Mouse (Mus musculus) intestine, embryonic 15.5 days (tissue): ENCODE measurements around the gene Abhd14b. TPM values are rescaled to one million over a fixed set of nuclear protein-coding genes. Genes with fewer than 3 reads are reported as not detected.

Experiments used
- ATAC-seq: fragments of 200-750 bp; cut with Nextera tagmentation; 2 replicates; pipeline ENCODE4 v1.8.0; 2017; ENCODE audit warnings: moderate TSS enrichment, moderate library complexity
- H3K27ac ChIP-seq: fragments of 300-500 bp; sonication (generic); 2 replicates; pipeline ENCODE4 v1.5.1; 2015; ENCODE audit warnings: mild to moderate bottlenecking, inconsistent platforms
- H3K27me3 ChIP-seq: fragments of 300-500 bp; sonication (generic); replicated peaks from 2 replicates; pipeline ENCODE4 v1.6.1; 2015; ENCODE audit warnings: inconsistent platforms
- H3K36me3 ChIP-seq: fragments of 300-500 bp; sonication (generic); 2 replicates; pipeline ENCODE4 v1.6.1; 2015; ENCODE audit warnings: inconsistent platforms
- H3K4me1 ChIP-seq: fragments of 300-500 bp; sonication (generic); replicated peaks from 2 replicates; pipeline ENCODE4 v1.6.1; 2015; ENCODE audit warnings: inconsistent platforms
- H3K4me2 ChIP-seq: fragments of 300-500 bp; sonication (generic); replicated peaks from 2 replicates; pipeline ENCODE4 v1.6.1; 2015; ENCODE audit warnings: mild to moderate bottlenecking, inconsistent platforms
- H3K4me3 ChIP-seq: fragments of 300-500 bp; sonication (generic); replicated peaks from 2 replicates; pipeline ENCODE4 v1.5.1; 2015; ENCODE audit warnings: inconsistent platforms
- H3K9ac ChIP-seq: fragments of 300-500 bp; sonication (generic); 2 replicates; pipeline ENCODE4 v1.6.1; 2015; ENCODE audit warnings: inconsistent platforms
- H3K9me3 ChIP-seq: fragments of 300-500 bp; sonication (generic); 2 replicates; pipeline ENCODE4 v1.6.1; 2016; ENCODE audit warnings: inconsistent platforms
- WGBS: fragments of 180-500 bp; shearing (Covaris S2); methylation state at CpG from one replicate; pipeline ENCODE4 v1.1.7; 2015; 5-methylcytosine and 5-hydroxymethylcytosine counted together
- polyA plus RNA-seq: library from polyadenylated mRNA; unstranded; fragments of >200 nt; fragmentation: Nextera tagmentation; extraction: Ambion mirVana; gene quantifications from 2 replicates; pipeline ENCODE4 v1.2.1, GENCODE M21; 2015

The Abhd14b gene
- polyA plus RNA-seq = 25.4 and 31.8 TPM in 2 replicates

DNA sequence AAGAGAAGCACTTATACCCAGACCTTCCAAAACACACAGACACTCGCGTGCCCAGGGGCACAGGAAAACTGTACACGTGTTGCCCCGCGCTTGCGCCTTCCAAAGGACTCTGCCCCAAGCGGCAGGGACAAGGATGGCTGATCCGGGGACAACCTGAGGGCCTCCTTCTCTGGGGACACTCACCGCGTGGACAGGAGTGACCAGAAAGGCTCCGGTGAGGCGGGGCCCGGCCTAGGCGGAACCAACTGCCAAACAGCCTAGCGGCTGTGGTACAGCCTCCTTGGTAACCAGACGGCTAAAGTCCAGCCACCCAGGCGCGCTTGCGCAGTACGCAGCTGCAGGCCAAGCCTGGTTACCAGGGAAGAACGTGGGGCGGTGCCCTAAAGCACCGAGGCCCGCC, at the start of gene Abhd14b, which contains the start of gene Abhd14a:
TSS of gene Abhd14b (plus strand) at position 112 of the 400 bp plus-strand sequence.
TSS of gene Abhd14a (minus strand) at position 331 of the 400 bp plus-strand sequence.
- ATAC-seq = peak; percentile 90
- WGBS = under 1% methylated on average over 24 of the region's 24 CpGs
- Histone ChIP-seq H3K9ac (peak within 1 kb of the TSS; percentile 53), H3K4me3 (peak within 1 kb of the TSS; percentile 50), H3K27me3 (no peaks in the 10 kb centered on the region), H3K9me3 (no peaks in the 10 kb centered on the region), H3K4me2 (peak within 1 kb of the TSS; percentile 84), H3K4me1 (peaks cover 60% of the 10 kb centered on the region), H3K36me3 (no peaks in the 10 kb centered on the region), H3K27ac (peak within 1 kb of the TSS; percentile 49)

DNA sequence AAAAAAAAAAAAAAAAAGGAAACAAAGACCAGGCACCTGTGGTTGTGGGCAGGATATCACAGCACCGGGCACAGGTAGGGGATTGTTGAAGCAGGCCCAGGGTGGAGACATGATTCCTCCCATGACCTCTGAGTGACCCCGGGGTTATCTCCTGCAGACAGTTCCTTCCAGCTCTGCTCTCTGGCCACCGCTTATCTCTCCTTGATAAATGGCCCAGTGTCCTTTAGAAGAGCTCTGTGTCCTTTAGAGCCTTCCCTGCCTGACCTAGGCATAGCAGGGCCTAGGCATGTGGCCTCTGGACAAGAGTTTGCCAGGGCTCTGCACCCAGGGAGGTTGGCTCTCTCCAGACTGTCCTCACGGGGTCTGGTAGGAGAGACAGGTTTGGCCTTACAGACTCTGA, 49.5 kb upstream of the Abhd14b start:
- H3K9ac ChIP-seq = no peak overlapping the region
- H3K4me3 ChIP-seq = no peak overlapping the region
- H3K36me3 ChIP-seq = no peaks in the 10 kb centered on the region
- H3K9me3 ChIP-seq = no peaks in the 10 kb centered on the region
- no peak overlapping the region for H3K4me2 ChIP-seq
- H3K27ac ChIP-seq = no peak overlapping the region
- no peaks in the 10 kb centered on the region for H3K27me3 ChIP-seq
- 44% methylated on average over 4 of the region's 4 CpGs for WGBS
- H3K4me1 ChIP-seq = peaks cover 16% of the 10 kb centered on the region
- no peak for ATAC-seq

DNA sequence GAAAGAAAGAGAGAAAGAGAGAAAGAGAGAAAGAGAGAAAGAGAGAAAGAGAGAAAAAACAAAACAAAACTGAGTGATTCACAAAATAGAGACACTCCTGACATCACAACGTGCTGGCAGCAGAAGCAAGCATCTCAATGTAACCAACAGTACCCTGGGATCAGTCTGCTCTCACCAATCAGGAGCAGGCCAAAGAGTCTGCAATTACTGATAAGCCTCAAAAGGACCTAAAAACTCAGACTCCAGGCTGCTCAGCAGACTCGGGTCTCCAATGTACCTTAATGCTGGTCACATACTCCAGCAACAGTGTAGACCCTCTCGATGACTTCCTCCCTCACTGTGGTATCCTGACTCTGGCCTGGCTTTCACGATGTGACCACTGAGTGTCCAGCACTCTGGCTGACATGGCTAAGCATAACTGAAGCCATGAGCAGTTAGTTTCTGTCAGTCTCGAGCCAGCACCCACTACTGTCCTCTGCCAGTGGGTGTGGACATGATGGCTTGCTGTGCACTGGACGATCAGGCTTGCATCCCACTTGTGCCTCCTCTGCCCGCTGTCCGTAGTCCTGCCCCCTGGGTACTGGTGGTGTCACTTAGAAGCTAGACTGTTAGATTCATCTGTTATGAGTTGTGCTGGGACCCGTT, 48.5 kb upstream of the Abhd14b start:
- H3K4me2 ChIP-seq = no peak overlapping the region
- peak; percentile 37; the same call in 1 of the 2 replicates for ATAC-seq
- WGBS = 62% methylated on average over 9 of the region's 9 CpGs
- H3K4me3 ChIP-seq = no peak overlapping the region
- H3K9ac ChIP-seq = no peak overlapping the region
- no peaks in the 10 kb centered on the region for H3K9me3 ChIP-seq
- H3K4me1 ChIP-seq = peaks cover 14% of the 10 kb centered on the region; the same call in 1 of the 2 replicates
- H3K27ac ChIP-seq = no peak overlapping the region
- no peaks in the 10 kb centered on the region for H3K36me3 ChIP-seq
- H3K27me3 ChIP-seq = no peaks in the 10 kb centered on the region

DNA sequence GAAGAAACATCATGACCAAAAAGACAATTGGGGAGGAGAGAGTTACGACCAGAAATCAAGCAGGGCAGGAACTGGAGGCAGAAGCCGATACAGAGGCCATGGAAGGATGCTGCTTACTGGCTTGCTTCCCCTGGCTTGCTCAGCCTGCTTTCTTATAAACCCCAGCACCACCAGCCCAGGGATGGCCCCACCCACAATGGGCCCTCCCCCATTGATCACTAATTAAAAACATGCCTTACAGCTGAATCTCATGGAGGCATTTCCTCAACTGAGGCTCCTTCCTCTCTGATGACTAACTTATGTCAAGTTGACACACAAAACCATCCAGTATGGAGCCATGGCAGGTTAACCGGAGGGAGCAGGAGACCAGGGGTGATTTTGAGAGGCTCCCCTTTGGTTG, 47.5 kb upstream of the Abhd14b start:
- Histone ChIP-seq H3K4me2 (no peak overlapping the region), H3K4me3 (no peak overlapping the region), H3K27me3 (no peaks in the 10 kb centered on the region), H3K9ac (no peak overlapping the region), H3K9me3 (no peaks in the 10 kb centered on the region), H3K27ac (no peak overlapping the region), H3K36me3 (no peaks in the 10 kb centered on the region), H3K4me1 (peaks cover 10% of the 10 kb centered on the region; the same call in 1 of the 2 replicates)
- ATAC-seq = no peak
- 80% methylated on average over 3 of the region's 3 CpGs for WGBS

DNA sequence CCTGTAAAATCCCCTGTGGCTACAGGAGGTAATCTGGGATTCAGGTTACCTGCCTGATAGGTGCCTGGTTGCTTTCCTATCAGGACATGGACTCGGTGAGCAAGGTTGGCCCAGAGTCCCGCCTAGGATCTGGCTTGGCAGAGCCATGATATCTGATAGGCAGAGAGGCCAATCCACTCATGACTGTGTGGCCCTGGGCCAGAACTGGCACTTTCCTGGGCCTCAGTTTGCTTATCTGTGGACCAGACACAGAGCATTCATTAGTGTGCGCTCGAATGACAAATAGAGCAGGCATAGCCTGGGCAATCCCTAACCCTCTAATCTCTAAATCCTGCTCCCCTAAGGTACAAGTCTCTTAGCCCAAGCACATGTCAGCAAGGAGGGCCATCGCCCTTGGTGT, 45.1 kb upstream of the Abhd14b start:
- ATAC-seq = no peak
- WGBS = 75% methylated on average over 5 of the region's 5 CpGs
- H3K27ac ChIP-seq = no peak overlapping the region
- H3K4me1 ChIP-seq = 0 out of 2 replicates have a peak, but pooled peaks cover 12% of the 10 kb centered on the region
- H3K9ac ChIP-seq = no peak overlapping the region
- H3K9me3 ChIP-seq = no peaks in the 10 kb centered on the region
- no peak overlapping the region for H3K4me2 ChIP-seq
- no peaks in the 10 kb centered on the region for H3K36me3 ChIP-seq
- H3K27me3 ChIP-seq = no peaks in the 10 kb centered on the region
- no peak overlapping the region for H3K4me3 ChIP-seq

DNA sequence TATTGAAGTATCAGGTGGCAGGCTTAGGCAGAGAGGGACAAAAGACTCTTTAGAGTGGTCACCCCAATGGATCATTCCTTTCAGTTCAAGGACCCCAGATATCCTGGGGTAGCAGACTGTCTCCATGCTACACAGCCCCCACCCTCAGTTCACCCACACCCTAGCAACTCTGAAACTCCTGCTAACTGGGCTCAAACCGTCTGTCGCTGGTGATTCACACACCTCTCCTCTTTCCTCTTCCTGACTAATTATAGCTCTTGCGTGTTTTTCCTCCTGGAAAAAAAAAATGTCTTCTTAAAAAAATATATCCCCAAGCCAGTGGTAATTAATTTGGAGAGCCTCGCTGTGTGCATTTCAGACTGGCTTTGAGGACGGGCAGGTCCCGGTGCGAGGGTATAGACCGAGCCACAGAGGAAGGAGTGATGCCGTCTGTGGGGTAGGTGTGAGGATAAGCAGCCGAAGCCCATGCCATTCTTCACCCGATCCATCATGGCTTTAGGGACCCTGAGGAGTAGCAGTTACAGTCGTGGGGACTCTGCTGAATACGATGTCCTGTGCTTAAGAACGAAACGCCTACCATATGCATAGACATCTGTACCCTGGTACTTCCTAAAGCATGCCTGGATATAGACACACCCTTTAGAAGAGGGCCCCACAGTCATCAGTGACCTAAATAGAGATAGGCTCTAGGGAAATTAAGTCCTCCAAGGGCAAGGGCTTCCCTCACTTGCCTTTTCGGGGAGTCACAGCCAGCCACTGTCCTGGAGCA, 44.5 kb upstream of the Abhd14b start:
- Histone ChIP-seq H3K4me1 (0 out of 2 replicates have a peak, but pooled peaks cover 11% of the 10 kb centered on the region), H3K4me2 (no peak overlapping the region), H3K9me3 (no peaks in the 10 kb centered on the region), H3K27ac (no peak overlapping the region), H3K27me3 (no peaks in the 10 kb centered on the region), H3K9ac (no peak overlapping the region), H3K36me3 (no peaks in the 10 kb centered on the region), H3K4me3 (no peak overlapping the region)
- ATAC-seq = no peak
- 75% methylated on average over 16 of the region's 16 CpGs for WGBS

DNA sequence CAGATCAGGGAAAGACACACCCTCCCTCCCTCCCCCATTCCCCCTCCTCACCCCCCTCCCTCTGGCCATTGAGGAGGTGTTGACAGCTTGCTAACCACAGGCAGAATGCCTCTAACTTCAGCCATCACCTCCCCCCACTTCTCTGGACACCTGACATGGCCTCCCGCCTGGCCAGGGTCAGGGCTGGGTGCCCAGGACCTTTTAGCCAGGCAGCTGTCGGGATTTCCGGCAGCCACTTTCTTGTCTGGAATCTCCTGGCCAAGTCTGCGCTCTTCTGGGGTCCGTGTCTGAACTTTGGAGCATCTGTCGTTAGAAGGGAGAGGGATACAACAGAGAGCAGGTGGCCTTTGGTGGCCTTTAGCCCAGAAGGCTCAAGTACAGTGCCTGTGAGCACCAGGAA, 42.0 kb upstream of the Abhd14b start:
- no peak for ATAC-seq
- Histone ChIP-seq H3K27ac (no peak overlapping the region), H3K4me2 (no peak overlapping the region), H3K9ac (no peak overlapping the region), H3K4me3 (no peak overlapping the region), H3K27me3 (no peaks in the 10 kb centered on the region), H3K9me3 (no peaks in the 10 kb centered on the region), H3K4me1 (0 out of 2 replicates have a peak, but pooled peaks cover 4% of the 10 kb centered on the region), H3K36me3 (no peaks in the 10 kb centered on the region)
- 37% methylated on average over 6 of the region's 6 CpGs for WGBS

DNA sequence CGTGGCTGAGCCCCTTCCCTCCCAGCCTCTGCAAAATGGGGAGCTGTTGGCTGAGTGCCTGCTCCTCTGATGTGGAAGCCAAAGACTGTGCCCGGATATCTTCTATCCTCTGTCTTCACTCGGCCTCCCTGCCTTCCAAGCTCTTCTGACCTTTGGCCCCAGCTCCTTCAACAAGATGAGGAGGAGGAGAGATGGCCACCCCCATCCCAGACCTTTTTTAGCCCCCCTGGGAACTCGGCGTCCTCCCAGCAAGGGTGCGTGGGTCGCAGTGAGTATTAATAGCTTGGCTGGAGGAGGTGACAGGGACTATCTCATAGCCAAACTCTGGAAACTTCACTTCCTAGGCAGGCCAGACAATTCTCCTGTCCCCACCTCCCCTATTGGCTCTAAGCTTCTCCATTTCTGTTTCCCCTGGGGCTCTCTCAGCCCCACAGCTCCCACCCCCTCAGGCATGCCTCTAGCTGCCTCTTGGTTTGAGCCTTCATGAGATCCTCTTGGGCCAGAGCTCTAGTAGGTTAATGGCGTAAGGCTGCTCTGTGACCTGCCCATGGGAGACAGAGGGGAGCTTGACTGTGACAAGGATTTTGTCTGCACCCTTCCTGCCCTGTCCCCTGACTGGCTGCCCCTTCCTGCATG, 40.7 kb upstream of the Abhd14b start:
- WGBS = 49% methylated on average over 8 of the region's 8 CpGs
- H3K4me2 ChIP-seq = no peak overlapping the region
- H3K27me3 ChIP-seq = no peaks in the 10 kb centered on the region
- ATAC-seq = no peak; the same call in 1 of the 2 replicates
- no peak overlapping the region for H3K27ac ChIP-seq
- no peak overlapping the region for H3K4me3 ChIP-seq
- peaks cover 4% of the 10 kb centered on the region; the same call in 1 of the 2 replicates for H3K4me1 ChIP-seq
- H3K9ac ChIP-seq = no peak overlapping the region
- no peaks in the 10 kb centered on the region for H3K9me3 ChIP-seq
- H3K36me3 ChIP-seq = no peaks in the 10 kb centered on the region

DNA sequence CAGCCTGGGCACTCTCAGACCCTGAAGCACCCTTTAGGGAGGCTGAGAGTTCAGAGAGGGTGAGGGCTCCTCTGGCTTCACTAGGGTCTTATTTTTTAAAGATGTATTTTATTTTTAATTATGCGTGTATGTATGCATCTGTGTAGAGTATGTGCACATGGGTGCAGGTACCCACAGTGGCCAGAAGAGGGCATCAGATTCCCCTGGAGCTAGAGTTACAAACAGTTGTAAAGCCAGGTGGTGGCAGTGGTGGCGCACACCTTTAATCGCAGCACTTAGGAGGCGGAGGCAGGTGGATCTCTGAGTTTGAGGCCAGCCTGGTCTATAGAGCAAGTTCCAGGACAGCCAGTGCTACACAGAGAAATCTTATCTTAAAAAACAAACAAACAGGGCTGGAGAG, 38.2 kb upstream of the Abhd14b start:
- 98% methylated on average over 4 of the region's 4 CpGs for WGBS
- peaks cover 4% of the 10 kb centered on the region; the same call in 1 of the 2 replicates for H3K4me1 ChIP-seq
- no peak overlapping the region for H3K27ac ChIP-seq
- no peak overlapping the region for H3K4me2 ChIP-seq
- H3K9ac ChIP-seq = no peak overlapping the region
- H3K4me3 ChIP-seq = no peak overlapping the region
- no peaks in the 10 kb centered on the region for H3K36me3 ChIP-seq
- ATAC-seq = no peak
- no peaks in the 10 kb centered on the region for H3K27me3 ChIP-seq
- no peaks in the 10 kb centered on the region for H3K9me3 ChIP-seq

DNA sequence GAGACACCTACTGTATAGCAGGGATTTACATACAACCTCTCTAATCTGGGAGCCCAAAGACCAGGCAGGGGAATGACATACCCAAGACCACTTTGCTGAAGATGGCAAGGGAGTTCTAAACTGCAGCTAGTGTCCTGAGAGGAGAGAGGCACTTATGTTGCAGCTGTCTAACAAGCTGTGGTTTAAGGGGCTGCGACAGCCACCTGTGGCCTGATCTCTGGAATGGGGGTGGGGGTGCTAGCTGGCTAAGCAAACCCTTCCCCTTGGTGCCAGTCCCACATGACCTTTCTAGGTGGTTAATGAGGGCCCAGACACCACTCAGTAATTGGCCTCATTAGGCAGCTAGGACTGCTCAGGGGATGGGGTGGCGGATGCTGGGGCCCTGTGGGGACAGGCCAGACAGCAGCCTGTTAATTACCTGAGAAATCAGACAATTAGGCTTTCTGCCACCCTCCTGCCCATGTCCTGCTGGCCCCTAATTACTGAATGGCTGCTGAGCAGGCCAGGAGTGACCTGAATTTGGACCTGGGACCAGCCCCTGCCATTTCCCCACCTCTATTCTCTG, 37.1 kb upstream of the Abhd14b start:
- Histone ChIP-seq H3K27ac (no peak overlapping the region), H3K36me3 (no peaks in the 10 kb centered on the region), H3K27me3 (no peaks in the 10 kb centered on the region), H3K4me3 (no peak overlapping the region), H3K9me3 (no peaks in the 10 kb centered on the region), H3K4me2 (no peak overlapping the region), H3K9ac (no peak overlapping the region), H3K4me1 (peaks cover 3% of the 10 kb centered on the region; the same call in 1 of the 2 replicates)
- ATAC-seq = no peak
- WGBS = 86% methylated on average over 2 of the region's 2 CpGs

DNA sequence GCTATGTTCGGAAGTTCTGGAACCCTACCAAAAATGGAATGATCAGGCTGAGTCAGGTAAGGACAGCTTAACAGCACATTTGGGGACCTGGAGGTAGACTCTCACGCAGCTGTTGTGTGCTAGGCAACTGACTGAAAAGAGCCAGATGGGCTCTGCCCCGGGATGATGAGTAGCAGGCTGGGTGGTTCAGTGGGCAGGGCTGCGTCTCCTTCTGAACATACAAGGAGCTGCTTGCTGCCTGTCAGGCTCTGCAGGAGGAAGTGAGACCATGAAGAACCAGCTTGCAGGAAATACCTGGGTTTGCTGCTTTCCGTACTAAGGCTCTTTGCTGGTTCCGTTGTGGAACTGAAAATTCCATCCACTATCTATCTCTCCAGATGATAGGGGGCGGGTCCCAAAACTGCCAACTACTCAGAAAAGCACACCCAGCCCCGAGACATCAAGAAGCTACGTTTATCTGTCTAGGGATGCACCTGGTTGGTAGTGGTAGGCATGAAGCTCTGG, 36.1 kb upstream of the Abhd14b start:
- Histone ChIP-seq H3K9me3 (no peaks in the 10 kb centered on the region), H3K9ac (no peak overlapping the region), H3K36me3 (no peaks in the 10 kb centered on the region), H3K4me3 (no peak overlapping the region), H3K27me3 (no peaks in the 10 kb centered on the region), H3K4me2 (no peak overlapping the region), H3K27ac (no peak overlapping the region), H3K4me1 (peaks cover 3% of the 10 kb centered on the region; the same call in 1 of the 2 replicates)
- no peak for ATAC-seq
- WGBS = 58% methylated on average over 9 of the region's 9 CpGs

DNA sequence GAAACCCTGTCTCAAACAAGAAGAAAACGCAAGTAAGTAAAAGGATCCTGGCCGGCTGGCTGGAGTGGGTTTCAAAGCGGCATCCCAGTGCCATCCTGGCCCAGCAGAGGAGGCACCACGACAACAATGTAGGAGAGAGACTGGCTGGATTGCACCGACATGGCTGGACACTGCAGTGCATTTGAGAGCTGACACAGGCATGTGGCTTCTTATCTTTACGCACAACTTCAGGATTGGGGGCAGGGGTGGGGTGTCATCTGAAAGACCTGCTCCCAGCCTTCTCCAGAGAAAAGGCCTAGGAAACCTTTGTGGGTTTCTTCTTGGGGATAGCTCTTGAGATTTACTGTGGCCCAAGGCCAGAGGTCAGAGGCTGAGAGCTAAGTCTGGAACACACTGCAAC, 35.5 kb upstream of the Abhd14b start:
- H3K27me3 ChIP-seq = no peaks in the 10 kb centered on the region
- no peak for ATAC-seq
- H3K36me3 ChIP-seq = no peaks in the 10 kb centered on the region
- WGBS = 63% methylated on average over 6 of the region's 6 CpGs
- H3K4me1 ChIP-seq = no peaks in the 10 kb centered on the region; the same call in 1 of the 2 replicates
- H3K4me3 ChIP-seq = no peak overlapping the region
- H3K27ac ChIP-seq = no peak overlapping the region
- H3K9me3 ChIP-seq = no peaks in the 10 kb centered on the region
- no peak overlapping the region for H3K9ac ChIP-seq
- no peak overlapping the region for H3K4me2 ChIP-seq
